Mouse (Mus musculus) mature B cell (primary cell): ENCODE measurements around the gene Tubb2b.
"Not testable (repeated sequence)": the region's sequence is repeated elsewhere in the genome, so short reads cannot be mapped to it uniquely, and the experiment has no call there.

Source experiments
- in situ Hi-C: fragments of 300-500 bp; cut with MboI; formaldehyde crosslinking; loops from 2 replicates; pipeline ENCODE4 v1.14.3; 2019

Tubb2b gene

DNA sequence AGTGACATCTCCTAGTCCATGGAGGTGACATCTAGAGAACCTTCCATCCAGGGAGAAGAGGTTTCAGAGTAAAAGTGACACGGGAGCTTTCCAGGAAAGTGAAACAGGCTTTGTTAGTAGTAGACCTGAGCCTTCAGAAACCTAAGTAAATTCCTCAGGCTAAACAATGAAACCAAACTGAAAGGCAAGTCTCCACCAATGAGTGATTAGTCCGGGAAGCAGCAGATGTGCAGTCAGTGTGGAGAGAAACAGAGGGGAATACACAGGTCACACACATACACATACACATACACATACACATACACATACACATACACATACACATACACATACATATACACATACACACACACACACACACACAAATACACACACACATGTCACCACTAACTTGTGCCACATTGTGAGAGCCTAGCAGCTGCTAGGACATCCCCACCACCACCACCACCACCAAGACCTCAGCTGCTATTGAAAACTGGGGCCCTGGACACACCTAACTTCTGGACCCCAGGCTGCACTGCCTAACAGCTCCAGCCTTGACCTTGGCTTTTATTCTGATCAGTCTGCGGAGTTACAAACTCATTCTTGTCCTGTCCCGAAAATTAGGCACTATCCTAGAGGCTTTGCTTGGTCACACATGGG is 21.1 kb downstream of the Tubb2b start:
- in situ Hi-C loops = no loop called here

DNA sequence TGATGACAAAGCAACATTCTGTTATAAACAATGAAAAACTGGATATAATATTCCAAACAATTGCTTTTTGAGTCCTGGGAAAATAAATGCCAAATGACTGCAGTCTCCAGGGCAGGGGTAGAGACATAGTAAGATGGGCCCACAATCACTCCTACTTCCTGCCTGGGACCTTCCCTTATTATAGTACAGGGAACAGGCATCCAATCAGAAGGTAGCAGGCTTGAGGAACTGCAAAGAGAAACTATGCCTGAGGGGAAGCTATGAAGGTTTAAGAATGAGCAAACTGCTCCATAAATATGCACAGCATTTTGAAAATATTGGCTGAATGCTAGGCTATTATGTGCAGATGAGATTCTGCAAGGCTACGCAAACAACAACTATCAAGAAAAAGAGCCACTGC is 23.3 kb downstream of the Tubb2b start:
- in situ Hi-C loops = no loop called here

GRCm38 (mm10) chr13:34106256-34106655 is 24.0 kb downstream of the Tubb2b start:
- in situ Hi-C loops = no loop called here

DNA sequence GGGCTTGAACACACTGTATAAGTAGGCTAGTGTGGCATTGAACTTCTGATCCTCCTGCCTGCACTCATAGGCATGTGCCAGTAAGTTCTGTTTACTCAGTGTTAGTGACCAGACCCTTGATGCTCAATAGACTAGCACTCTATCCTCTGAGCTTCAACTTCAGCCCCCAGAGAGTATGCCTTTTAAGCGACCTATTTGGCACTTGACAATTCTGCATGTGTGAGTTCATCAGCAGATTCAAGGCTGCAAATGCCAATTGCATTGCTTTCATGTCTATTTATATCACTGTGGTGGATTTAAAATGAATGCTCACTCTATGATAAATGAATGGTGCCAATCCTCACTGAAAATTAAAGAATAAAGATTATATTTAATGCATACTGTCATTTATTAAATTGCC is 24.9 kb downstream of the Tubb2b start:
- in situ Hi-C loops = no loop called here

- in situ Hi-C loops = no loop called here
These were observed 28.4 kb downstream of the Tubb2b start for GRCm38 (mm10) chr13:34101908-34102307.

DNA sequence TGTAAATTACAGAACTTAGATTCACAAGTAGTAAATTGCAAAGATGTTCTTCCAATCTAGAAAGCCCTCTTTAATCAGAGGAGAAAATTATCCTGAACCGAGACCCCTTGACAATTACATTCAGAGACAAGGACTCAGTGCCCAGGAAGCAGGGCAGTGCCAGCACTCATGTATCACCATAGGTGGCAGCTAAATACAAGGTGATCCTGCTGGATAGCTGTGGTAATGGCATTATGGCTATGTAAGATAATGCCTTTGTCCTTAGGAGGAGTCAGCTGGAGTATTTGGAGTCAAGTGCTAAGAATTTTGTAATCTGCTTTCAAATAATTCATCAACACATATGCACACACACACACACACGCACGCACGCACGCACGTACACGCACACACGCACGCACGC is 29.0 kb downstream of the Tubb2b start:
- in situ Hi-C loops = no loop called here

DNA sequence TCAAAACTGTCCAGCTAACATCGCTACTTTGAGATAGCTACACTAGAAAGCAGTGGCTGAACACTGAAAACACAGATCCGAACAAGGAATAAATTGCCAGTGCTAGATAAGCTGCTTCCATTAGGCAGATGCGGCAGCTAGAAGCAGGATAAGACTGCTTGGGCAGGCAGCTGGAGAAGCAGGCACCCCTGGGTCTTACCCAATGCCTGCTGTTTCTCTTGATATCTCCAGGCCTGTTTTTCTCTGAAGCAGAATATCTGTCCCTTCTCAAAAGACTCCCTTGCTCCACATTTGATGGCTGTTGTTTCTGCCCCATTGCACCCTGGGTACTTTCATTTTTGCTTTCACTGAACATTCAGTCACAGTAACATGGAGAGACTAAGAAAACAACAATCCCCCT is 29.5 kb downstream of the Tubb2b start:
- in situ Hi-C loops = no loop called here

GRCm38 (mm10) chr13:34097086-34097485 is 33.2 kb downstream of the Tubb2b start:
- in situ Hi-C loops = no loop called here

DNA sequence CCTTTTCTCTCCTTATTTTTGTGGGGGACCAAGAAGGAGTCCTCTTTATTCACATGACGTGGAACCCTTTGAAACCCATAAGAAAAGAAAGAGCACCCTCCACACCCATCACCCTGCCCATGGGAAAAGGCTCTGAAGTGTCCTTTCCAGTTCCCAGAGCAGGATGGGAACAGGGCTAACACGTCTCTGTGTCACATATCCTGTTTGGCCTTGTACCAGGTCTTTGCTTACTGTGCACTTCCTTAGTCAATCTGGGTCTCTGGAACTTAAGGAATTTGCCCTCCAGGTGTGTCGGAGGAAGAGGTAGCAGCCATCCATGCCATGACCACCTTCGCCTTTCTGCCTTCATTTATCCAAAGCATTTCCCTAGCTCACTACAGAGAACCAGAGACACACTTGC is 33.8 kb downstream of the Tubb2b start:
- in situ Hi-C loops = no loop called here

GRCm38 (mm10) chr13:34095542-34096435 is 34.5 kb downstream of the Tubb2b start:
- in situ Hi-C loops = no loop called here

- in situ Hi-C loops = no loop called here
These were observed 40.9 kb downstream of the Tubb2b start for GRCm38 (mm10) chr13:34089358-34089757.

- in situ Hi-C loops = no loop called here
These were observed 41.4 kb downstream of the Tubb2b start for GRCm38 (mm10) chr13:34088871-34089288.

- in situ Hi-C loops = not testable (repeated sequence)
These were observed 42.0 kb downstream of the Tubb2b start for GRCm38 (mm10) chr13:34088201-34088649.

DNA sequence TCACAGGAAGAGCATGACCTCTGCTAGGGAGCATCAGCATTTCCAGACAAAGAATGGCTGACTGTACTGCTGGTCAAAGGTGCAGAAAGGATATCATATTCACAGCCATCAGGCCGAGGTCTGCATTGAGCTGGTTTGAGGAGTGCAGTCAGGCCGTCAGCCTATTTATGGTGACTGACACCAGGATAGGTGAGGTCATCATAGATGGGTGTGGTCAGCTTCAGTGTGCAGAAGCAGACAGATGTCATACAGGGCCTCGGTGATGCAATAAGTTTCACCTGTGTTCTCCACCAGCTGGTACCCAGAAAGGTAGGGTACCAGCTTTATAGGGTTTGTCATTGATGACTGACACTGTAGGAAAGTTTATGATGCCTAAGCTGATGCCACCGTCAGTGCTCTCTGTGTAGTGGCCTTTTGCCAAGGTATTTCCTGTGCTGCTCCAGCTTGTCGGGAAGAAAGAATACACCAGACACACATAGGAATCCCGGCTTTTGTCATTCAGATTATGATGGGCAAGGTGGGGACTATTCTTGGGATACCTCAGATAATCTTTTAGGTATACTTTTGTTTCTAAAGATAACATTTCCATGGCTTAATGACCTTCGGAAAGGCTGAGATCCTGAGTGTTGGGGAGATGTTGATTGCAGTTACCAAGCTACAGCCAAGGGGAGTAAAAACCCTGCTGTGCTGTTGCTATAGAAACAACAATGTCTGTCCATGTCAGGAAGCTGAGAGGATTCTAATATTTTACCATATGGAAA is 43.0 kb downstream of the Tubb2b start:
- in situ Hi-C loops = no loop called here

GRCm38 (mm10) chr13:34084026-34084750 is 46.1 kb downstream of the Tubb2b start:
- in situ Hi-C loops = no loop called here

- in situ Hi-C loops = no loop called here
These were observed 48.3 kb downstream of the Tubb2b start for GRCm38 (mm10) chr13:34081926-34082325.

DNA sequence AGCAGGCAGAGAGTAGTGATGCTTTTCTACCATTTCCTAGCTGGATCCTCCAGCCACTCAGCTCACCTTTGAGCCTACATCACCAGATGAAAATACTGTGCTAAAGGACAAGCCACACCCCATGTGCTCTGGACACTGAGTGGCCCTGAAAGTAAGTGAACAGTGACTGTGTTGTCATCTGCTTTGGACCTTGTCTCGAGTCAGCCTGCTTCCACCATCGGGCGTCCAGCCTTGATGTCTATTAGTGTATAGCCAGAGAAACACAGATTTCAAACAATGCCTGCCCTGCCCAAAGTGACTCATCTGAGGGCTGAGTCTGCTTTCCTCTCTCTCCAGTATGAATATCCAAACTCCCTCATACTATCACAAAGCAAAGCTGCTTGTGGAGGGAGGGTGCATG is 50.5 kb downstream of the Tubb2b start:
- in situ Hi-C loops = no loop called here

DNA sequence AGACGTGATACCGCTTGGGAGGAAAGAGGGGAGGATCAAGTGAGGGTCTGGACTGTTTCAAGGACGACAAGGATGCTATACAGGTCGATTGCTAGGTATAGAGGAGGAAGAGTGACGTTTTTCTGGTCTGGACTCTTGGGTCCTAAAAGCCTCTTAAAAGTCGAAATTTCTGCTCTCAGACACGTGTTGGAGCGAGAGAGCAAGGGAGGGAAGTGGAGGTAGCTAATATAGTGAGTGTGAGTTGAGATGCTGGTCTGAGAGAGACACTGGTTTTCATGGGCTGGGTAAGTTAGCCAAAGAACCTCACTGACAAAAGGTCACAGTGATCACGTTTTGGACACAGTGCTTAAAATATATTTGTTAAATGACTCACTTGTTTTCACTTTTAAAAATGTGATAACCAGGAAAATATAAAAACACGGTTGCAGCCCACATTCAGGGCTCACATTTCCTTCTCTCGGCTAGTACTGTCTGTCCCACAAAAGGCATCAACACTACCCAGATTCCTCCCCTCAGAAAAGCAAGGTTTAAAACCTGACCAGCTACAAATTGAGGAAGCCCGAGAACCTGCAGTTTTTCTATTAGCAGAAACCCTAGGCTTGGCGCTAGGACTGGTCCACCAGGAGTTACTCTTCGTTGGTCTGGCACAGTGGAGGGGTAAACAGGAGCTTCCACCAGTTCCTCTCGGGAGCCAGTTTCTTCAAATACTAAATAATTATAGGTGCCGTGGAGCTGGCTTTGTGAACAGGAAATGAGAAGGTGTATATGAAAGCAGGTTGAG is 51.6 kb downstream of the Tubb2b start:
- in situ Hi-C loops = no loop called here

GRCm38 (mm10) chr13:34077492-34078271 is 52.6 kb downstream of the Tubb2b start, which contains the start of gene Tubb2a:
Gene Tubb2a, minus strand, starts transcription at chr13:34078007.
- in situ Hi-C loops = no loop called here
